ENCODE assay signal across 16 mouse cellular contexts in genomic region chr4:137943540-137943939, GRCm38 (mm10). TPM values are rescaled to one million over a fixed set of nuclear protein-coding genes. Genes with fewer than 3 reads are reported as not detected.
DNase-seq lines count a peak whose midpoint lies in the region; ATAC-seq and TF ChIP-seq lines count a peak whose summit lies in the region.
"Had no signal": no experiment of that assay in that cellular context is flagged by ENCODE, and none has a peak within 500 bp of the region (broad histone marks: within the 10 kb centered on the region; RNA-seq: fewer than 3 reads in every experiment).

No protein-coding gene starts in this region.

- TF ChIP-seq EP300 in liver, embryonic 14.5 days (IDR thresholded peaks at IDR 0.05; ENCODE audit: low read depth): no peak

- no peak overlapping the region for H3K9ac ChIP-seq in liver, embryonic 14.5 days (replicated peaks)
- H3K9ac ChIP-seq in midbrain, embryonic 14.5 days (replicated peaks; ENCODE audit: low read length): no peak overlapping the region
- H3K9ac ChIP-seq: heart, embryonic 15.5 days; hindbrain, embryonic 14.5 days; lung, embryonic 15.5 days had no signal

- no peaks in the 10 kb centered on the region for H3K9me3 ChIP-seq in liver, embryonic 14.5 days (ENCODE audit: control insufficient read depth, low read length)
- no peaks in the 10 kb centered on the region for H3K9me3 ChIP-seq in midbrain, embryonic 14.5 days (ENCODE audit: control insufficient read depth, low read length)
- H3K9me3 ChIP-seq: heart, embryonic 15.5 days; lung, embryonic 15.5 days had no signal

- no peak overlapping the region for H3K4me3 ChIP-seq in layer of hippocampus, adult 2 months
- H3K4me3 ChIP-seq in liver, embryonic 14.5 days (ENCODE audit: insufficient read depth in 1 of 2, low read depth in 2 of 2, low read length in 2 of 2): no peak overlapping the region
- H3K4me3 ChIP-seq in midbrain, embryonic 14.5 days (replicated peaks; ENCODE audit: low read depth, low read length): no peak overlapping the region
- H3K4me3 ChIP-seq: heart, embryonic 15.5 days; lung, embryonic 15.5 days; myocyte had no signal

- ATAC-seq in liver, embryonic 14.5 days (ENCODE audit: insufficient read depth): peak; percentile 44
- no peak for ATAC-seq in midbrain, embryonic 14.5 days (ENCODE audit: low FRiP score, low TSS enrichment)

- H3K27ac ChIP-seq in layer of hippocampus, adult 2 months: peak overlapping the region; percentile 50; the same call in 1 of the 2 replicates
- H3K27ac ChIP-seq in liver, embryonic 14.5 days: no peak overlapping the region
- no peak overlapping the region for H3K27ac ChIP-seq in midbrain, embryonic 14.5 days (replicated peaks; ENCODE audit: low read depth, low read length)
- H3K27ac ChIP-seq: heart, embryonic 15.5 days; lung, embryonic 15.5 days had no signal

- H3K36me3 ChIP-seq in liver, embryonic 14.5 days (replicated peaks; ENCODE audit: control insufficient read depth, insufficient read depth, low read depth): no peaks in the 10 kb centered on the region; the same call in none of the 2 replicates
- peaks cover 23% of the 10 kb centered on the region for H3K36me3 ChIP-seq in midbrain, embryonic 14.5 days (ENCODE audit: control insufficient read depth, insufficient read depth, low read length)

- H3K4me2 ChIP-seq in liver, embryonic 14.5 days (ENCODE audit: low read depth): no peak overlapping the region
- H3K4me2 ChIP-seq in midbrain, embryonic 14.5 days (ENCODE audit: low read length): no peak overlapping the region
- H3K4me2 ChIP-seq: heart, embryonic 15.5 days; hindbrain, embryonic 14.5 days; lung, embryonic 15.5 days; midbrain, embryonic 11.5 days had no signal

- H3K27me3 ChIP-seq in liver, embryonic 14.5 days (ENCODE audit: control insufficient read depth, insufficient read depth, low read length): no peaks in the 10 kb centered on the region
- H3K27me3 ChIP-seq in midbrain, embryonic 14.5 days (ENCODE audit: control insufficient read depth, insufficient read depth, low read length): no peaks in the 10 kb centered on the region
- H3K27me3 ChIP-seq: heart, embryonic 15.5 days had no signal

- TF ChIP-seq CTCF in layer of hippocampus, adult 2 months (conservative IDR thresholded peaks at IDR 0.05): no peak
- no peak for TF ChIP-seq CTCF in liver, embryonic 14.5 days (IDR thresholded peaks at IDR 0.05; ENCODE audit: low read depth)

- peak; percentile 57 to 74 for DNase-seq in gastrocnemius, adult 8-10 months (ENCODE audit: low spot score in 2 of 2)
- no peak for DNase-seq in gastrocnemius, postnatal 10 days
- DNase-seq in layer of hippocampus, adult 2 months (ENCODE audit: low spot score in 2 of 2): no peak
- DNase-seq in layer of hippocampus, postnatal 25 days (ENCODE audit: extremely low spot score in 1 of 2, low spot score in 1 of 2): no peak
- DNase-seq in adrenal gland, postnatal 10 days: peak; percentile 73
- peak in 1 of 3 experiments; percentile 35 for DNase-seq in liver, embryonic 14.5 days (ENCODE audit: low read depth in 3 of 3, low spot score in 3 of 3)
- no peak for DNase-seq in midbrain, embryonic 14.5 days
- no peak for DNase-seq in embryo, embryonic 10.5 days (ENCODE audit: low spot score)
- DNase-seq: kidney, adult 8-10 months; right cerebral cortex, postnatal 25 days; thymus, adult 18-20 months had no signal

- peaks cover 0 to 3% of the 10 kb centered on the region in 2 experiments; a peak in 1 of 4 replicates for H3K4me1 ChIP-seq in liver, embryonic 14.5 days (replicated peaks; ENCODE audit: control insufficient read depth in 2 of 2, insufficient read depth in 2 of 2, low read length in 1 of 2)
- peaks cover 18% of the 10 kb centered on the region for H3K4me1 ChIP-seq in midbrain, embryonic 14.5 days (ENCODE audit: control insufficient read depth, insufficient read depth, low read length)
- H3K4me1 ChIP-seq: heart, embryonic 15.5 days had no signal

- 66% methylated on average over 10 of the region's 10 CpGs for WGBS in liver, embryonic 14.5 days (ENCODE audit: insufficient replicate concordance)
- WGBS in midbrain, embryonic 14.5 days: 93% methylated on average over 10 of the region's 10 CpGs

RNA-seq across cellular contexts. Expression of gene Eif4g3, which starts 49.3 kb away (rescaled TPM):
- total RNA-seq in gastrocnemius, adult 8-10 months (2022): 100 to 1,000 TPM; 115 to 144 (median 123) TPM
- total RNA-seq in gastrocnemius, postnatal 10 days (2021): 100 to 1,000 TPM; 100 to 108 TPM
- total RNA-seq in layer of hippocampus, adult 2 months (2021): 100 to 1,000 TPM; 158 TPM
- 100 to 1,000 TPM; 135 to 160 TPM for total RNA-seq in layer of hippocampus, postnatal 25 days (2021)
- total RNA-seq in adrenal gland, postnatal 10 days (2021): 10 to 100 TPM; 72.1 to 93.7 TPM
- 9.2 and 15.6 TPM in 2 replicates for polyA plus RNA-seq in liver, embryonic 14.5 days (2012; rRNA removed)
- polyA plus RNA-seq in liver, embryonic 14.5 days (2014; fragmentation: Nextera tagmentation; extraction: Ambion mirVana): 5.2 and 5.6 TPM in 2 replicates
- 48.4 and 63.0 TPM in 2 replicates for polyA plus RNA-seq in midbrain, embryonic 14.5 days (2014; fragmentation: Nextera tagmentation; extraction: Ambion mirVana)

Comparison
In these comparisons a context has a peak if more than half of its experiments do, and no peak if none do; other contexts are left out.
1. DNase-seq: peak in gastrocnemius, adult 8-10 months (2 of 2) and adrenal gland, postnatal 10 days (single experiment); none in gastrocnemius, postnatal 10 days (single experiment), layer of hippocampus, adult 2 months (0 of 2), layer of hippocampus, postnatal 25 days (0 of 2), midbrain, embryonic 14.5 days (single experiment) and embryo, embryonic 10.5 days (single experiment).